Mouse (Mus musculus): Measurements from ENCODE around the gene Slc45a1.
"Not testable (repeated sequence)": the region's sequence is repeated elsewhere in the genome, so short reads cannot be mapped to it uniquely, and the experiment has no call there.

The Slc45a1 gene

DNA sequence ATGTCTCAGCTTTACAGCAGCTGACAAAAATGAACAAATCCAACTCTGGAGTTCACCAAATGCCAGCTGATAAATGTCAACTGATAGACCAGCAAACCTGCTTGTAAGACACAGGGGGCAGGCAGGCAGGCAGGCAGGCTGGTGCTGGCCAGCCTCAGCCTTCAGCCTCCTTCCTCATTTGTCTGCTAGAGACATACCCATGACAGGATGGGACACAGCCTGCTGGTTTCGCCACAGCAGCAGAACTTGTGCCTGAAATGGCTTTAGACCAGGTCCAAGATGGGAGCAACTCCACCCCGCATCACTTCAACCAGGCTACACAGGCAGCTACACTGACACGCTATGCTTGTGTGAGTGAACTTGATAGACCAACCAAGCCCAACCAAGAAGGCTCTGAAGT is 46.2 kb downstream of the Slc45a1 start:
- DNase-seq (ENCODE audit: low read depth, low spot score): no peak

DNA sequence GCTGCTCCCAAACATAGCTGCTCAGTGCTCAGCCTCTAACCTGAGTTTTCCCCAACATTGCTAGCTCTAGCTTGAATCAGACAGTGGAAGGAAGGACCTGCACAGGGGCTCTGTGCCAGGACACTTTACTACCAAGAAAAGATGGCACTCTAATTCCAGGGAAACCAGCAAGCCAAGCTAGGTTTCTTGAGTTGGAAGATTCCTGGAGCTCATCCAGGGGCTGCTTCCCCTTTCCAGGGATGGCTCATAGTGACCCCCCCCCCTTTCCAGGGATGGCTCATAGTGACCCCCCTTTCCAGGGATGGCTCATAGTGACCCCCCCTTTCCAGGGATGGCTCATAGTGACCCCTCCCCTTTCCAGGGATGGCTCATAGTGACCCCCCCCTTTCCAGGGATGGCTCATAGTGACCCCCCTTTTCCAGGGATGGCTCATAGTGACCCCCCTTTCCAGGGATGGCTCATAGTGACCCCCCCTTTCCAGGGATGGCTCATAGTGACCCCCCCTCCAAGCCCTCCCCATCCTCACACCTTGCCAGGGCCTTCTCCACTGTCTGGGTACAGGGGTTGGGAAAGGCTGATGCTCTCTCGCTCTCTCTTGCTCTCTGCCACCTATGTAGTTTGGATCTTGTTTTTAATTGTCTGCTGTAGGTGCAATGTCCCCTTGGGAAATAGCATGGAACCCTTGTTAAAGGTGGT is 48.5 kb downstream of the Slc45a1 start:
- no peak for DNase-seq (ENCODE audit: low read depth, low spot score)

DNA sequence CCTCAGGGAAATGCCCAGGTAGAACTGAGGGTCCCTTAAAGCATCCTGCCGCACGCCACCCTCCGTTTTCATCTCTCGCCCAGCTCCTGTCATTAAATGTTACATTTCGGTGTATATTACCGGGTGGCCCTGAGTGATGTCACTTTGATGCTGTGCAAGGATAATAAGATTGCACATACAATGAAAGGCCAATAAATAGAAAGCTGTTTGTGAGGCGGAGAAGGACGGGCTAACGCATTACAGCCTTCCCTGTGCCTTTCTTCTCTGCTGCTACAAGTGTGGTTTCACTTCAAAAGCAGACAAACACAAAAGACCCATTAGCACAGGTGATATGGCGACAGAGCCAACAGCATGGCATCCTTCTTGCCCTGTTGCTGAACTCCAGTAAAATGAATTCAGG is 50.5 kb downstream of the Slc45a1 start:
- DNase-seq (ENCODE audit: low read depth, low spot score): no peak

DNA sequence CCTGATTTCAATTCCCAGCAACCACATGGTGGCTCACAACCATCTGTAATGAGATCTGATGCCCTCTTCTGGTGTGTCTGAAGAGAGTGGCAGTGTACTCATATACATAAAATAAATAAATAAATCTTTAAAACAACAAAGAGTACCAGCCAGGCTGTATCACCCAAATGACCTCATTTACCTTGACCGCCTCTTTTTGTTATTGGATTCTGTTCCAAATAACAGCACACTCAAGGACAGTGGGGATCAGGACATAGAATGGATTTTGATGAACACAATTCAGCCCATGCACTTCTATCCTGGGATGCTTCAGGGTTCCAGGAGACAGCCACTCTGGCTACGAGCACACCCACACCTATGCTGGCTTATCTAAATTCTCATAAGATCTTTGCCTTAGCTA is 51.5 kb downstream of the Slc45a1 start:
- DNase-seq (ENCODE audit: low read depth, low spot score): not testable (repeated sequence)

DNA sequence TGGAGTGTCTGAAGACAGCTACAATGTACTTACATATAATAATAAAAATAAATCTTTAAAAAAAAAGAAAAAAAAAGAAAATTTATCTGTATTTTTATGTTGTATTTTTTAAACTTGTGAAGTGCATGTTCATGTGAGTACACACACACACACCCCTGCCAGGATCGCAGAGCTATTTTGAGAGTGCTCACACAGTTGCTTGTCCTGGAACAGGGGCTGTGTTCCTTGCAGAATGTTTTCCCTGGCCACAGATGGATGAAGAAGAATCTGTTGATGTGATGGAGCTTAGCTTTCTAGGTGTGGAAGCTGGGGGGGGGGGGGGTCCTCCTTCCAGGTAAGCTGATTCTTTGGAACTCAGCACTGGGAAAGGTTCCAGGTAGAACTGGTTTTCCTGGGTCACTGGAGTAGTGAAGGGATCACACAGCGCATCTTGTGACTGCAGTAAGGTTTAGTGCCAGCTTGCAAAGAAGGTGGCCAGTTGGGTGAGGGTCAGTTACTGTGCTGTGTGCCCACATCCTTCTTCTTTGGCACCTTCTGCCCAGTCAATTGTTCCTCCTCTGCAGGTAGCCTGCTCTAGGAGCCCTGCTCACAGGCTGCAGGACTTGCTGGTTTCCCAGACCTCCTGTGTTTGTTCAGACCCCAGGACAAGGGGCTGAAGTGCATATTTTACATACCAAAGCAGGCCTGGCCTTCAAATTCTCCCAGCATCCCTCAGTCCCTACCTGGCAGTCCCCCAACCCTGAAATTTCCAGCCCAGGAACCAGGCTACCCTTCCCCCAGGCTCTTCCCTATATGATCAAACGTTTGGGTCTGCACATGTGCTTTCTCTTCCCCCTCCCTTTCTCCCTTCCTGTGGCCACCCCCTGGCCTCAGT is 52.6 kb downstream of the Slc45a1 start:
- no peak for DNase-seq (ENCODE audit: low read depth, low spot score)

DNA sequence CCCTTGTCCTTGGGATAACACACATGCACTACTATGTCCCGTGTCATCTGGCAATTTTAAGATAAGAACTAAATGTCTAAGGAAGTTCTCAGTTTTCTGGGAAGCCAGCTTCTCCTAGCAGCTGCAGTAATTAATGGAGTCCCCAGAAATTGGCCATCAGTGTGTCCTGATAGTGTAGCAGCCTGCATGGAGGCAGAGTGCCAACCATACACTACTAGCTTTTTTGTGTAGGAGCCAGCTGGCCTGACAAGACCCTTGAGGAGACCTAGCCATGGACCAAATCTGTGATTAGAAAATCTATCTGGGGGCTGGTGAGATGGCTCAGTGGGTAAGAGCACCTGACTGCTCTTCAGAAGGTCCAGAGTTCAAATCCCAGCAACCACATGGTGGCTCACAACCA is 53.3 kb downstream of the Slc45a1 start:
- no peak for DNase-seq (ENCODE audit: low read depth, low spot score)

DNA sequence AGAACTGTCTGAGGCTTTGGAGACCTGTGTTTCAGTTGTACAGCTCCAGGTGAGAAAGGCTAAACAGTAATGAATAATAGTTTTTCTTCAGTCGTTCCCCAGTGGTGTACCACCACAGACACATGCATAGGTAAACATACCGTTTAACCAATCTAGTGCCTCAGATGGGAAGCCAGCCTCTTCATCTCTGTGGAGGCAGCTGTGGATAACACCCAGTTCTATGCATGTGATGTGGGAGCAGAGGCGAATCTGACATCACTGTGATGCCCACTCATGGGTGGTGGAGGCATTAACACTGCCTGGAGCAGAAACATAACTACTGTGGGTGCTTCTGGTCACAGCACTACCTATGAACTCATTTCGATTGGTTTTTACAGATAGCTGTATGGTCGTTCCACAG is 56.0 kb downstream of the Slc45a1 start:
- DNase-seq (ENCODE audit: low read depth, low spot score): no peak

DNA sequence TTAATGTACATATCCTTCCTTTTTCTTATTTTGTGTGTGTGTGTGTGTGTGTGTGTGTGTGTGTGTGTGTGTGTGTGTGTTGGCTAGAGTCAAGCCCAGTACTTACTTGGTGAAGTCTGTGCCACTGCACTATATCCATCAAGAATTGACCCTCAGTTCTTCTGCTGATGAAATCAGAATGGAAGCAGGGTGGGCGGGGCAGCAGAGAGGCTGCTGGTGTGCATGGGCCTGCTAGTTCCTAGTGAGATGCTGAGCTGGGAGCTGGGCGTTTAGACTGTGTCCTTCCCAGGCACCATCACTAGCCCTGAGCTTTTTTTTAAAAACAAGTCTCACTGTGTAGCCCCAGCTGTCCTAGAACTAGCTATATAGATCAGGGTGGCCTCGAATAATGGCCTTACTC is 56.9 kb downstream of the Slc45a1 start:
- no peak for DNase-seq (ENCODE audit: low read depth, low spot score)

DNA sequence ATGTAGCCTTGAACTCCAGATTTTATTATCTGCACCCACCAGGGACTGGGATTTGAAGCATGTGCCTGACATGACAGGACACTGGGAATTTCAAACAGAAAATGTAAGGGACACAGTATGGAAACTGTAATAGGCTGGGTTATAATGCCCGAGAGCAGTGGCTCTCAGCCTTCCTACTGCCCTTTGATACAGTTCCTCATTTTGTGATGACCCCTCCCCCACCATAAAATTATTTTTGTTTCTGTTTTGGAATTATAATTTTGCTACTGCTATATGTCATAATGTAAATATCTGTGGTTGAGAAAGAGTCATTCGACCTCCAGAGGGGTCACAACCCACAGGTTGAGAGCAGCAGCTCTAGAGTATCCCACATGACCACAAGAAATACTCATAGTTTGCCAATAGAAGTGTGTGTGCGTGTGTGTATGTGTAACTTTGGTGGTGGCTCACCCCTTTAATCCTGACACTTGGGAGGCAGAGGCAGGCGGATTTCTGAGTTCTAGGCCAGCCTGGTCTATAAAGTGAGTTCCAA is 57.6 kb downstream of the Slc45a1 start:
- no peak for DNase-seq (ENCODE audit: low read depth, low spot score)

DNA sequence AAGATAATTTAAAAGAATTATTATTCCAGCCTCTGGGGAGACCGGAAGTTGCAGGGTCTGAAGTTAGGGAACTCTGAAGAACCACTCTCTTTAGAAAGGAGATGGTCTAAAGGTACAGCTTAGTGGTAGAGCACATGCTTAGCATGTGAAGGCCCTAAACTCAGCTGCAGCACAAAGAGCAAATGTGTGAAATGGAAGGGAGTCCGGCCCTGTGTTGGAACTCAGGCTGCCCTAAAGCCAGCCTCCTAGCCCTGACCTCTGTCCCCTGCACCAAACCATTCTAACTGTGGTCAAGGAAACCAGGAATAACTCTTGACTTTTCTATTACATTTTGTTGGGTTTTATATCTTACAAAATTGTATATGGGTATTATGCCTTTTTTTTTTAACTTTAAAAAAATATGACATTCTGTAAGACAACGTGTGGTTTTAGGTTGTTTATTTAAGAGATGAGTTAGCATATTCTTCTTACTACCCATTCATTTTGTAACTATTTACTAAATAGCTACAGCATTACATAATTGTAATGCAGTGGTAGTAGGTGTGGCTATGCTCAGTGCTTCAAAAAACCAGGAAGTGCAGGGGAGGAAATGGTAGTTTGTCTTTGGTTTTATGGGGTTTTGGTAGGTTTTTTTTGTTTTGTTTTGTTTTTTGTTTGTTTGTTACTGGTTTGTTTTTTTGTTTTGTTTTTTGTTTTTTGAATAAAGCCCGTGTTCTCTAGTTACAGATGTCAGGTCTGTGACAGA is 58.3 kb downstream of the Slc45a1 start:
- DNase-seq (ENCODE audit: low read depth, low spot score): no peak

DNA sequence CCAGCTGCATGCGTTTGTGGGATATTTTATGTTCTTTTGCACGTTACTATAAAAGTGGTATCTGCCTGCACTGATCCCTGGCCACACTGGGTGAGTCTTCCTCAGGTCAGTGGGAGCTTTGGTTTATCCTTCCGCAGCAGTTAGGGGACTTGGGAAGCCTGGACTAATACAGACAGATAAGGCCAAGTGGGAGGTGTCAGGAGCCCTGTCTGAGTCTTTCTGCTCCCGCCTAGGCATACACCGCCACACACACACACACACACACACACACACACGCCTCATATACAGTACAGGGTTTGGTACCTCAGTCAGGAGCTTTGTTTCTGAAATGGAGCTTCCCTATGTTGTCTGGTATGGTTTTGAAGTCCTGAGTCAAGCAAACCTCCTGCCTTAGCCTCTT is 59.9 kb downstream of the Slc45a1 start:
- no peak for DNase-seq (ENCODE audit: low read depth, low spot score)

DNA sequence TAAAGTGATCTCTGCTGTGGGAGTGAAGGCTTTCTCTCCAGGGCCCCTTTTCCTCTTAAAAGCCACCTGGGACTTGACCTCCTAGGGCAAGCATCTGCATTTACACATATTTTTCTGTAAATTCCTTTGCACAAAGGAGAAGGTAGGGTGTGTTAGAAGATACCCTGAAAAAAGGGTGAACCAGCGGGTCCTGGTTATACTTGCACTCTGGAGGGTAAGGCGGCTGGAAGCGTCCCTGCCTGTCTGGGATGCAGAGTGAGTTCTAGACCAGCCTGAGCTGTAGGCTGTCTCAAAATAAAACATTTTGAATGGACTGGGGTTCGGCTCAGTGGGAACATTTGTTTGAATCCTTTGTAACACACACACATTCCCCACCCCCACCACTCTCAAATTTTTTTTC is 60.4 kb downstream of the Slc45a1 start:
- DNase-seq (ENCODE audit: low read depth, low spot score): no peak

DNA sequence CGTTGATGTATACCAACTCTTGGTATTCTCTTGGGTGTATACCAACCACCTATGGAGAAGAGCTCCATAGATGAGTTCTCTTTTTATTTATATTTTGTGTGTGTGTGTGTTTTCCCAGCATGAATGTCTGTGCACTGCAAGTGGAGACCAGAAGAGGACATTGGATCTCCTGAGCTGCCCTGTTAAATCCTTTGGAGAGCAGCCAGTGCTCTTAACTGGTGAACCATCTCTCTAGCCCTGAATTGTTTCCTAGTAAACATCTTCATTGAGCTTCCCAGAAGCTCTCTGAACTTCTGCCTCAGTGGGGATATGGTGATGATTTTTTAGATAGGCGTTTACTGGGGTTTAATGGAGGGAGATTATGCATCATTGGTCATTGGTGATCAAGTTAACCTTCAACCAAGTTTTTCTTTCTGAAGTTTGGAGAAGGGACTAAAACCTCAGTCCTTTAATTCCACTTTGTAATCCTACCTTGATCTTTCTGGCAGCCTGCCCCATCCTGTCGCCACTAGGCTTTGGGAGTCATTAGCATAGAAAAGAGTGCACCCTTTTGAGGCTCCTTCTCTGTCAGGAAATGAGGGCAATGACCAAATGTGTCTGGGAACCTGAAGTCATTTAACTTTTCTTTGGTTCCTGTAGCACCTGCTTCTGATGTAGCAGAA is 61.2 kb downstream of the Slc45a1 start:
- no peak for DNase-seq (ENCODE audit: low read depth, low spot score)

DNA sequence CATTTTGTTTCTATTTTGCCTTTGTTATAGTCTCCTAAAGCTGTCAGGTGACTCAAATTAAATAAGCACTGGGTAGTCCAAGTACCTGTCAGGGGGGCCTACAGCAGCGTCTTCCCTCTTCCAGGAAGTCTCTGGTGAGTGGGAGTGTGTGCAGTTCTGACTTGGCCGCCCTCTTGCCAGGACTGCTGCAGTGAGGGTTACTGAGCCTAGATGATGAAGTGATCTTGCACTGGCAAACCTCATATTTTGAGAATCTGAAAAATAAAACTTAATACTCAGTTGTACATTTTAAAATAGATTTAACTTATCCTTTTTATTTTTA is 63.7 kb downstream of the Slc45a1 start:
- DNase-seq (ENCODE audit: low read depth, low spot score): no peak

DNA sequence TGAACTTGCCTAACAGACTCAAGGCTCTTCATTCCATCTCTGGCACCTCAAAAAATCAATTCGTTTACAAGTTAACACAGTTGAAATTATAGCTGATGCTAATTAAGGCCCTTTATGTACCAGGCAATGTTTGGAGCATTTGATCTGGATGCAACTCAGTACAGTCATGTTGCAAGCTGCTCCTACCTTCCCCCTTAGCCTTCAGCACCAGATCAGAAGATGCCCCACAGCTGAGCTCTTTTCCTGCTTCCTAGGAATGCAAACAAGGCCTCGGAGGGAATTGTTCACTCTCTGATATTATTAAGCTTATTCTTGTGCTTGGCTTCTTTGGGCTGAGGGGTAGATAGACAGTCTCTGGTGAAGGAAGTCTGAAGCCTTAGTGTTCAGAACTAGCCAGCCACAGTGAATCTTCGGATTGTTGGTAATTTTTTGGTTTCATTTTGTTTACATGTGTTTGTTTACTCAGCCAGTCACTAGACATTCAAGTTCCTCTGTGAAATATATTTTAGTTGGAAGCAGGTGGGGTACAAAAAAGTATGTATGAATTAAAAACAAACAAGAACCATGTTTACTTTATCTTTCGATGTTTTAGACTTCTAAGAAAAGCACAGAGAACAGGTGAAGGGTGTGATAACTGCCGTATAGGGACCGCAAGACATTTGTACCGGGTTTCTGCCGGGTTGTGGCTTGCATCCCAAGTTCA is 64.2 kb downstream of the Slc45a1 start:
- DNase-seq (ENCODE audit: low read depth, low spot score): no peak

DNA sequence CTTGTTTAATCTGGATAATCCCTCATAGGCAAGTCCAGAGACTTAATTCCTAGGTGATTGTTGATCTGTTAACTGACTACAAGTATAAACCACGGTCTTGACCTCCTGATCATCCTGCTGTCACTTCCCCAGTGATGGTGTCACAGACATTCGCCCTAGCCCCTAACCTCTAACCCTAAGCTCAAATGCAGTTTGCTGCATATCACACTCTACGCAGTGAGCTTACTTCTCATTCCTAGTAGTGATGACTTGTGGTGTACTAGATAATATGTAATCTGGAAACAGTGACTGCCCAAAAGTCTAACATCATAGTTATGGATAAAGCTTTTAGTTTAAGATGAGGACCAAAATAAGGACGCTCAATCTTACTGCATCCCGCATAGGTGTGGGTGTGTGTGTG is 65.7 kb downstream of the Slc45a1 start:
- no peak for DNase-seq (ENCODE audit: low read depth, low spot score)

DNA sequence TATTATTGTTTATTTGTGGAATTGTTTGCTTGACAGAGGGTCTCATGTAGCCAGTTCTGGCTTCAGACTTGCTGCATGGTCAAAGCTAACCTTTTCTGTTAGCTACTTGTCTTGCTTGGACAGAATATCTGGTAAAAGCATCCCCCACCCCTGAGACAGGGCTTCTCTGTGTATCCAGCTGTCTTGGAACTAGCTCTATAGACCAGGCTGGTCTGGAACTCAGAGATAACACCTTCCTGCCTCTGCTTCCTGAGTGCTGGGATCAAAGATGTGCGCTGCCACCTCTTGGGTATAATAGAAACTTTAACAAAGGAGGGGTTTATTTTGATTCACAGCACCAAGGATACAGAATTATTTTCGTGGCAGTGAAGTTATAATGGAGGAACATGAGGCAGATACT is 66.2 kb downstream of the Slc45a1 start:
- DNase-seq (ENCODE audit: low read depth, low spot score): no peak

DNA sequence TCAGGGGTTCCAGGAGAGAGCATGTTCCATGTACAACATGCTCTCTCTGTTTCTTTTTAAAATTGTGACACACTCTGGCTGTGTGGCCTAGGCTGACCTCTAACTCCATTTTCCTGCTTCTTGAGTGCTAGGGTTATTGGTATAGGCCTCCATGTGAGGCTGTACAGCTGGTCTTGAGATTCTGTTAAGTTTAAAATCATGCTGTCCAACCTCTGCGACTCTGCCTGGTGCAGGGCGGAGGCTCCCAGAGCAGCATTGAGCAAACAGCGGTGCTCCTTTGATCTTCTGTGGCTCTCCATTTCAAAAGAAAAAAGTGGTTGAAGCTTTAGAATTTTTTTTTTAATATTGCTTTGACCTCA is 68.2 kb downstream of the Slc45a1 start:
- DNase-seq (ENCODE audit: low read depth, low spot score): no peak

DNA sequence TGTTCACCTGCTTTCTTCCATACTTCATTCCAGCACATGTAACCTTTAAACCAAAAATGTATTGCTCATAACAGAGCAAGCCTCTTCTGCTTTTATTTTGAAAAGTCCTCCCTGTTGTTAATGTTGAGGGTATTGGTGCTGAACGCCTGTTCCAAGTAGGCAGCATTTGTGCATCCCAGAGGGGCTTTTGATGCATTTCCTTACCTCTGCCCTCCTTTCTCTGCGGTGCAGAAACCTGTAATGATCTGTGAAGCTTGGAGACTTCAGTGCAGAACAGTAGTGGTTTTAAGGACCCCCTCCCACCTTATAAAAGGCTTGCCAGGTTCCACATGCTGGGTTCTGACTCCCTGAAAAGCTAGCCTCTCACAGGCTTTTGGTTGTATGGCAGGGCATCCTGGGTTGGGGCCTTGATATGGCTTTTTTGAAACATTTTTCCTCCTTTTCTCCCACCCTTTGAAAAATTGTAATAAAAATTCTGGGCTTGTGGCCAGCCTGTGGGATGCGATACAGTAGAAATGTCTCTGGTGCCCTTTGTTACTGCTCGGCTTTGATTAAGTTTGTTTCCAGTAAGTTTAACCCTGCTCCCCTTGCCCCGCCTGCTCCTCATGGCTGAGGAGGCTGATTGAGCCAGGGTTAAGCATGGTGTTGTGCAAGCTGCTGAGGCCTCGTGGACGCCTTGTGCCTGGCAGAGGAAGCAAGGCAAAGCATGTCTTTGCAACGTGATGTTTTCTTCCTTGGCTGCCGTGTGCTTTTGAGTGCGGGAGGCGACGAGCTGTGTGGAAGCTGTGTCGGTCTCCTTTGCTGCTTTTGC is 68.8 kb downstream of the Slc45a1 start:
- no peak for DNase-seq (ENCODE audit: low read depth, low spot score)

DNA sequence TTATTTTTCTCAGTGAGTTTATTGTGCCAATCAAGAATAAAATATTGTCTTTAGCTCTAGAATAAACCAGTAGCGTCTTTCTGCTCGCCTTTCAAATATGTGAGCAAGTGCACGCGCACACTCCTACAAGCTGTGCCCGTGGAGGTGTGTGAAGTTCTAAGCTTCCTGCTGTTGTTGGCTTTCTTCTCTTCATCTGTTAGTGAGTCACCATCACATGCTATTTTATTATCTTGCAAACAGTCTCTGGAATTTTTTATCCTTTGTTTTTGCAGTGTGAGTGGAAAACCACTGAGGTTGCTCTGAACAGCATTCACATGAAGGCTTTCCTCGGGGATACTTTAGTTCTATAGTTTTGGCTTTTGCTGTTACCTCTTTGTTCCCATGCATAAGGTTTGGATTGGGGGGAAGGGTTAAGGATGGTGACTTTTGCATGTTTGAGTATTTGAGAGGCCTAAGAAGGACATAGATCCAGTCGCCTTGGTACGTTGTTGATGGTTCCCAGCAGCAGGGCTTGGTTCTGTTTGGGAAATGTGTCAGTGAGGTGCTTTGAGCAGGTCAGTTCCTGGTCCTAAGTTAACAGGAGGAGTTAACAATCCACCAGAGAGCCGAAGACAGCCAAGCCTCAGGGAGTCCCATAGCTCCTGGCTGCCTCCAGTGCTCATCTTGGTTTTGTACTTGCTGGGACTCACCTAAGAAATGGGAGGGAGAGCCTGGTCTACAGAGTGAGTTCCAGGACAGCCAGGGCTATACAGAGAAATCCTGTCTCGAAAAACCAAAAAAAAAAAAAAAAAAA is 69.8 kb downstream of the Slc45a1 start:
- no peak for DNase-seq (ENCODE audit: low read depth, low spot score)
